Mouse (Mus musculus): ENCODE measurements around the gene Osgin1. TPM values are rescaled to one million over a fixed set of nuclear protein-coding genes. Genes with fewer than 3 reads are reported as not detected.

Gene Osgin1
- 13.3 and 13.6 TPM in 2 replicates for polyA plus RNA-seq (2016; fragmentation: Nextera tagmentation; extraction: Ambion mirVana)

DNA sequence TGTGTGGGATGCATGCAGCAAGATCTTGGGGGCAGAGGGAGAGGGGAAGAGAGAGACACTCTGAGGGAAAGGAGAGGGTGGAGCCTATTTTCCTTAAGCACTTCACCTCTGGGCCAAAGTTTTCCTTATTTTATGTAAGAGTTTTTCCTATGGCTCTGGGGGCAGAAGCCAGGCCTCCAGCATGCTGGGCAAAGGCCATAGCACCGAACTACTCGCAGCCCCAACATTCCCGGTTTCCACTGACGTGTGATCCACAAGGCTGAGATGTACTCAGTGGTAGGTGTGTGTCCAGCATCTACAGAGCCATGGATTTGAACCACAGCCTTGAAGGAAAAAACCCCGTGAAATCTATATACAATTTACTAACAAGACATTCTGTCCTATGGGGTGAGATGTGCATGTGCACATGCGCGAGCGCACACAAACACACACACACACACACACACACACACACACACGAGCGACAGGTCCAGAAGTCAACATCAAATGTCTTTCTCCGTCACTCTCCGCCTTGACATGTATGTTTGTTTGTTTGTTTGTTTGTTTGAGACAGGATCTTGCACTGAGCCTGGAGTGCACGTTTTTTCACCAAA, at the start of gene Osgin1:
Osgin1 (plus strand) TSS at position 543 of the 593 bp plus-strand sequence.
- Histone ChIP-seq H3K4me3 (no peak within 1 kb of the TSS), H3K36me3 (no peaks in the 10 kb centered on the region), H3K9ac (no peak within 1 kb of the TSS), H3K9me3 (replicated peaks) (no peaks in the 10 kb centered on the region), H3K27me3 (replicated peaks) (no peaks in the 10 kb centered on the region), H3K27ac (peak within 1 kb of the TSS; percentile 62), H3K4me2 (no peak within 1 kb of the TSS), H3K4me1 (peaks cover 36% of the 10 kb centered on the region)
- ATAC-seq: no peak
- WGBS (ENCODE audit: insufficient replicate concordance): 75% methylated on average over 13 of the region's 13 CpGs

DNA sequence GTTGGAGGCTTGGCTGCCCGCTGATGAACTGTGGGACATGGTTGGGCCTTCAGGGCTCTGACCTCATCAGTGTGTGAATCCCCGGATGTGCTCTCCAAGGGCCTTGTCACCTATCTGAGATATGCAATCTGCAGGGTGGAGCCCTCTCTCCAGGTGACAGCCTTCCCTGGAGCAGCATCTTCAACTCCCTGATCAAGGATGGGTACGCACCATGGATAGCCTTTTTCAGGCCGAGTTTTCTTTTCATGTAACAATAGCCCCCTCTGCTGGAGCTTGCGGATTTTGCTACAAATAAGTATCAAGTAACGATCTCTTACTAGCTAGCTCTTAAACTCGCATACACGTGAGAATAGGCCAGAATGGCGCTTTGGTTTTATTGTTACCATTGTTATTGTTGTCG, 49.4 kb upstream of the Osgin1 start:
- ATAC-seq: no peak
- Histone ChIP-seq H3K4me3 (no peak overlapping the region), H3K4me1 (no peaks in the 10 kb centered on the region), H3K4me2 (no peak overlapping the region), H3K9me3 (replicated peaks) (no peaks in the 10 kb centered on the region), H3K9ac (no peak overlapping the region), H3K27ac (no peak overlapping the region), H3K36me3 (no peaks in the 10 kb centered on the region), H3K27me3 (replicated peaks) (no peaks in the 10 kb centered on the region)
- 20% methylated on average over 10 of the region's 10 CpGs for whole genome bisulfite sequencing (ENCODE audit: insufficient replicate concordance)

DNA sequence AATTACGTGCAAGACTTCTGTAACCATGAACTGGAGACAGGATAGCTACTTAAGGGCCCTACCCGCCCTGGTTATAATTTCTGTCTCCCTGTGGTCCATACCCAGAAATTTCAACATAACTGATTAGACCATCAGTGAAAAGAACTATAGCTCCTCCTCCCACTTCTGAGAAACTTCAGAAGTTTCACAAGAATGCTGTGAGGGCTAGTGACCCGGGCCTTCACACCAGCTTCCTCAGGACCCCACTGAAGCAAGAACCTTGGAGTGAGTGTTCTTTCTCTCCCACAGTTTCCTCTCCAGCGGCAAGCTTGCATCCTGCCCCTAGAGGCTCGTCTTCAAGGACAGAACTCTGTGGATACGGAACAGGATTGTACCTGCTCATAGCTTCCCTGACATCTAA, 48.1 kb upstream of the Osgin1 start:
- Histone ChIP-seq H3K4me2 (no peak overlapping the region), H3K4me3 (no peak overlapping the region), H3K27me3 (replicated peaks) (no peaks in the 10 kb centered on the region), H3K4me1 (no peaks in the 10 kb centered on the region), H3K36me3 (no peaks in the 10 kb centered on the region), H3K9me3 (replicated peaks) (no peaks in the 10 kb centered on the region), H3K27ac (no peak overlapping the region), H3K9ac (no peak overlapping the region)
- no peak for ATAC-seq
- WGBS (ENCODE audit: insufficient replicate concordance): 53% methylated on average over 6 of the region's 6 CpGs

DNA sequence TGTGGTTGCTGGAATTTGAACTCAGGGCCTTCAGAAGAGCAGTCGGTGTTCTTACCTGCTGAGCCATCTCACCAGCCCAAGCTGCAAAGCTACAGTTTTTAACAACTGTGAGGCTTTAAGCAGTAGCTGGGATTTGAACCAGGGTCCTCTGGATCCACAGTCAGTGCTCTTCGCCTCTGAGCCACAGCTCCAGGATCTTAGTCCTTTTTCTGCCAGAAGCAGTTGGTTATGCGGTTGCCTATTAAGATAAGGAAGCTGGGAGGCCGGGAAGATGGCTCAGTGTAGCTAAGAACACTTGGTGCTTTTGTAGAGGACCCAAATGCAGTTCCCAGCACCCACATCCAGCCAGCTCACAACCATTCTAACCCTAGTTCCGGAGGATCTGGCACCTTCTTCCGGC, 46.9 kb upstream of the Osgin1 start:
- no peaks in the 10 kb centered on the region for H3K27me3 ChIP-seq (replicated peaks)
- H3K4me2 ChIP-seq: no peak overlapping the region
- ATAC-seq: no peak
- H3K4me3 ChIP-seq: no peak overlapping the region
- WGBS (ENCODE audit: insufficient replicate concordance): 60% methylated on average over 6 of the region's 6 CpGs
- H3K9ac ChIP-seq: no peak overlapping the region
- H3K27ac ChIP-seq: no peak overlapping the region
- no peaks in the 10 kb centered on the region for H3K4me1 ChIP-seq
- H3K36me3 ChIP-seq: no peaks in the 10 kb centered on the region
- no peaks in the 10 kb centered on the region for H3K9me3 ChIP-seq (replicated peaks)

DNA sequence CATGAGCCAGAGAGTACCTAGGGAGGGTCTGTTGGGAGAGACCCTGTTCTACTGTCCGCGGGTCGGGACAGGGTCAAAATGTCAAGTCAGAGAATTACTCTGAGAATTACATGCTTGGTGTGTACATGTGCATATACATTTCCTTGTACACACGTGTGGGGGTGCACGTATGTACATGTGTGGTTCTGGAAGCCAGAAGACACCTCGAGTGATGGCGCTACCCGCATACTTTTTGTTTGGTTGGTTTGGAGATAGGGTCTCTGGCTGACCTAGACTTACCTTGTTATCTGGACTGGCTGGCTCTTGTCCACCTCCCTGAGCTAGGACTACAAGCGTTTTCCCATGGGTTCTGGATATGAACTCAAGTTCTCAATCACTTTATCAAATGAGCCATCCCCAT, 39.8 kb upstream of the Osgin1 start:
- Histone ChIP-seq H3K4me2 (peak overlapping the region; percentile 100), H3K27me3 (replicated peaks) (no peaks in the 10 kb centered on the region), H3K4me3 (peak overlapping the region; percentile 85), H3K4me1 (peaks cover 26% of the 10 kb centered on the region), H3K9ac (peak overlapping the region; percentile 91), H3K27ac (no peak overlapping the region), H3K9me3 (replicated peaks) (no peaks in the 10 kb centered on the region), H3K36me3 (peaks cover 4% of the 10 kb centered on the region; the same call in 1 of the 2 replicates)
- peak; percentile 11; the same call in 1 of the 2 replicates for ATAC-seq
- WGBS (ENCODE audit: insufficient replicate concordance): 65% methylated on average over 9 of the region's 9 CpGs

DNA sequence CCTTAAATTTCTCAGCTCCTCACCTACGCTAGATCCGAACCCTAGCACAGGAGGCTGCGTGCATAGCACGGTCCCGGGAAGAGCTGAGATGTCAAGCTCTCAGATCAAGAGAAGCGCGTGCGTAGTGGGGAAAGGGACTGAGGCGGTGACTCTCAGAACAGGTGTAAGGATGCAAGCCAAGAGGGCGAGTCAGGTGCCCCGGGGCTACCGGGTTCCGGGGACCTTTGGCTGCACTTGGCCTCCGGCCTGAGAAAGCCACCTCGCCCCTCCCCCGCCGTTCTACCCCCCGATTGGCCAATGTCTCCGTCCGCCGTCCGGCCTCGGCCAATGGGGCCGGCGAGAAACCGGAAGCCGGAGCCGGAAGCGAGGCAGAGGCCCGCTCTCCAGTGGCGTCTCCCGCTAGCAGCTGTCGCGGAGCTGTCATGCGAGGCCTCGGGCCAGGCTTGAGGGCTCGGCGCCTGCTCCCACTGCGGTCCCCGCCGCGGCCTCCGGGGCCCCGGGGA, 39.3 kb upstream of the Osgin1 start, which contains the start of gene Mlycd:
Mlycd (plus strand) TSS at position 355 of the 503 bp plus-strand sequence.
- peaks cover 4% of the 10 kb centered on the region; the same call in 1 of the 2 replicates for H3K36me3 ChIP-seq
- WGBS (ENCODE audit: insufficient replicate concordance): 5% methylated on average over 44 of the region's 44 CpGs
- H3K4me2 ChIP-seq: peak within 1 kb of the TSS; percentile 100
- H3K9me3 ChIP-seq (replicated peaks): no peaks in the 10 kb centered on the region
- H3K27me3 ChIP-seq (replicated peaks): no peaks in the 10 kb centered on the region
- peaks cover 26% of the 10 kb centered on the region for H3K4me1 ChIP-seq
- peak; percentile 93 for ATAC-seq
- peak within 1 kb of the TSS; percentile 91 for H3K9ac ChIP-seq
- H3K4me3 ChIP-seq: peak within 1 kb of the TSS; percentile 85
- H3K27ac ChIP-seq: peak within 1 kb of the TSS; percentile 75

DNA sequence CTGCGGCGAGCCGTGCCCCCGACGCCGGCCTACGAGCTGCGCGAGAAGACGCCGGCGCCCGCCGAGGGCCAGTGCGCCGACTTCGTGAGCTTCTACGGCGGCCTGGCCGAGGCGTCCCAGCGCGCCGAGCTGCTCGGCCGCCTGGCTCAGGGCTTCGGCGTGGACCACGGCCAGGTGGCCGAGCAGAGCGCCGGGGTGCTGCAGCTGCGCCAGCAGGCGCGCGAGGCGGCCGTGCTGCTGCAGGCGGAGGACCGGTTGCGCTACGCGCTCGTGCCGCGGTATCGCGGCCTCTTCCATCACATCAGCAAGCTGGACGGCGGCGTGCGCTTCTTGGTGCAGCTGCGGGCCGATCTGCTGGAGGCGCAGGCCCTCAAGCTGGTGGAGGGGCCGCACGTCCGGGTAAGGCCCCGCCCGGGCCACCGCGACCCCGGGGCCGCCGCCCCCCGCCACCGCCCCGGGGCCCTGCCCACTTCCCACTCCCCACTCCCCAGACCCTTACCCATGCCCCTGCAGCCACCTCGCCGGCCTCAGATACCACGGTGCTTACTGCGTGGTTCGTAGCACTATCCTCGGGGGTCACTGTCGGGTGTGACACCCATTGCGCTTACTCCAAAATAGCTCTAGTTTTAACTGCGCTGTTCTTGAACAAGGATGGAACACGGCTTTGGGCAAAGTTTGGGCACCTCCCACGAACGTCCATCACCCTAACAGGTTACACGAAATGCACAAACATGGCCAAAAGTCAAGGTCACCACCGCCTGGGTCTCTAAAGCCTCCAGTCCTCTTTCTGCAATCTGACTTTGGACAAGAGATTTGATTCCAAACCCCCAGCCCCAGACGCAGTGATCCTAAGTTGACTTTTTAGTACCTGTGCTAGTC, 38.6 kb upstream of the Osgin1 start:
- WGBS (ENCODE audit: insufficient replicate concordance): 6% methylated on average over 72 of the region's 83 CpGs
- peaks cover 4% of the 10 kb centered on the region; the same call in 1 of the 2 replicates for H3K36me3 ChIP-seq
- H3K27me3 ChIP-seq (replicated peaks): no peaks in the 10 kb centered on the region
- peak overlapping the region; percentile 91 for H3K9ac ChIP-seq
- H3K4me1 ChIP-seq: peaks cover 26% of the 10 kb centered on the region
- peak overlapping the region; percentile 85 for H3K4me3 ChIP-seq
- peak overlapping the region; percentile 75 for H3K27ac ChIP-seq
- peak overlapping the region; percentile 100 for H3K4me2 ChIP-seq
- no peaks in the 10 kb centered on the region for H3K9me3 ChIP-seq (replicated peaks)
- peak; percentile 51 for ATAC-seq

DNA sequence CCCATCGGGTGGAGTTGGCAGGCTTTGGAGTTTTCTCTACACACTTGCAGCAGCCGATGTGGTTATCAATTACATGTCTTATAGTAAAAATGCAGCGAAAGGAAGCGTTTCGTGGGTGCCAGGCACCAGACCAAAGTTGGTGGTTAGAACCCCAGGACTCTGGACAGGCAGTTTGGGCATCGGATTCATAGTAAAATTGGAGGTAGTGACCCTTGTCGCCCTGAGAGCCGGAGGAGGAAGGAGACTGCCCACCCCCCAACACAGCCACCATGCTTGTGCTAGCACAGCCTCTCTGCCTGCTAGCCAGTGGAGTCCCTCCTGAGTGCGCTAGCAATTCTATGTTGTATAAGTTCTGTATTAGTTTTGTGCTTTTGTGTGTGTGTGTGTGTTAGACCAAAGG, 35.4 kb upstream of the Osgin1 start:
- WGBS (ENCODE audit: insufficient replicate concordance): 75% methylated on average over 9 of the region's 9 CpGs
- Histone ChIP-seq H3K36me3 (peaks cover 7% of the 10 kb centered on the region), H3K9me3 (replicated peaks) (no peaks in the 10 kb centered on the region), H3K27ac (no peak overlapping the region), H3K4me2 (no peak overlapping the region), H3K27me3 (replicated peaks) (no peaks in the 10 kb centered on the region), H3K4me3 (no peak overlapping the region), H3K4me1 (peaks cover 26% of the 10 kb centered on the region), H3K9ac (no peak overlapping the region)
- no peak for ATAC-seq

DNA sequence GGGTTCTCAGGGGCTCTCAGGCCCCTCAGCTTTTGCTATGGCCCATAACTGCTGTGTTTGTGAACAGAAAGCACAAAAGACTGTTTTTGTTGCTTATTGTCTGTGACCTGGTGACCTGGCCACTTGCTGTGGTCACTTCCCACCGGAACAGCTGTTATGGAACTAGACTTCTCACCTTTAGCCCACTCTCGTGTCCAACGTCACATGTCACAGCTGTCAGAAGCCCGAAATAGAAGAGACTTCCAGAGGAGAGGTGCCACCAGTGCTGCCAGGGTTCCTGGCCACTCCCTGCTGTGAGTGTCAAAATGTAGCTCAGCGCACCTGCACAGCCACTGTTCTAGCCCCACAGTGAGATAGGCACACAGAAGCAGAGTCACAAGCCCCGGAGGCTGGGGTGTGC, 34.7 kb upstream of the Osgin1 start:
- H3K27me3 ChIP-seq (replicated peaks): no peaks in the 10 kb centered on the region
- peaks cover 22% of the 10 kb centered on the region for H3K4me1 ChIP-seq
- H3K9ac ChIP-seq: no peak overlapping the region
- H3K9me3 ChIP-seq (replicated peaks): no peaks in the 10 kb centered on the region
- H3K4me2 ChIP-seq: no peak overlapping the region
- H3K27ac ChIP-seq: no peak overlapping the region
- 66% methylated on average over 6 of the region's 6 CpGs for WGBS (ENCODE audit: insufficient replicate concordance)
- no peak for ATAC-seq
- no peak overlapping the region for H3K4me3 ChIP-seq
- peaks cover 12% of the 10 kb centered on the region for H3K36me3 ChIP-seq

DNA sequence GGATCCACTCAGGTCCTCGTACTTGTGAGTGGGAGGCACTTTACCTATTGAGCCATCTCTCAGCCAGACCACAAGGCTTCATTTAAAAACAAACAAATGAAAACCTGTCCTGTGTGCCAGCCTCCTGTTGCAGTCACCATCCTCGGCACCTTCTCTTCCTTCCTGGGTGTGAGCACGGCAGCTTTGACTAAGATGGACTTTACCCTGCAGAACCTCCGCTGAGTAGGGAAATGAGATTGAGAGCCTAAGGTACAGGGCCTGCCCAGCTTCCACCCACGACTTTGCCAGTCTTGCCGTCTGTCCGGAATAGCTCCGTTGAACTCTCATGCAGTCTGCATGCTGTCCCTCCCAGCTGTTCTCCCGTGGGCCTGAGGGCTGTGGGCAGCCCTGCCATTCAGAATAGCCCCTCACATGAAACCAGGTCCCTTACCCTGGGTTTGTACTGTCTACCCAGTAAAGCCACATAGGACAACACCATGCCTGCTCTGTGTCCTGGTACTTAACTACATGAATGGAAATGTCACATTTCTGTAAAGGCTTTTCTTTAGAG, 33.7 kb upstream of the Osgin1 start:
- no peak overlapping the region for H3K4me2 ChIP-seq
- ATAC-seq: no peak
- no peaks in the 10 kb centered on the region for H3K9me3 ChIP-seq (replicated peaks)
- no peak overlapping the region for H3K4me3 ChIP-seq
- 66% methylated on average over 9 of the region's 9 CpGs for WGBS (ENCODE audit: insufficient replicate concordance)
- no peak overlapping the region for H3K27ac ChIP-seq
- H3K27me3 ChIP-seq (replicated peaks): no peaks in the 10 kb centered on the region
- H3K36me3 ChIP-seq: peaks cover 22% of the 10 kb centered on the region
- no peak overlapping the region for H3K9ac ChIP-seq
- peaks cover 13% of the 10 kb centered on the region for H3K4me1 ChIP-seq

DNA sequence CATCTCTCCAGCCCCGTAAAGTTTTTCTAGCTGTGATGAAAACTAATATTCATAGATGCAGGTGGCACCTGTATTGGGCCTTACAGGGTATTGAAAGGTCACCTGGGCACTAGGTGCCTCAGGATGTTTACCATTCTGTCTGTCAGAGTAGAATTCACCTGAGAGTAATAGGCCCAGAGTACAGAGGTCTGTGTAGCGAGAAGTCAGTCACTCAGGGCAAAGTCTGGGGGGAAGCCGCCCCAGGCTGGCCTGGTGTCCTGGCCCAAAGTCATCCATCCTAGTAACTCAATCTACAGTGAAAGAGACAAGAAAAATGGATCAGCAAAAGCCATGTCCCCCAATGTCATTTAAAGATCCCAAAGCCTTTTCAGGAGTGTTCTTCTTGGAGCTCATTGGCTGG, 33.0 kb upstream of the Osgin1 start:
- H3K27ac ChIP-seq: no peak overlapping the region
- no peak for ATAC-seq

DNA sequence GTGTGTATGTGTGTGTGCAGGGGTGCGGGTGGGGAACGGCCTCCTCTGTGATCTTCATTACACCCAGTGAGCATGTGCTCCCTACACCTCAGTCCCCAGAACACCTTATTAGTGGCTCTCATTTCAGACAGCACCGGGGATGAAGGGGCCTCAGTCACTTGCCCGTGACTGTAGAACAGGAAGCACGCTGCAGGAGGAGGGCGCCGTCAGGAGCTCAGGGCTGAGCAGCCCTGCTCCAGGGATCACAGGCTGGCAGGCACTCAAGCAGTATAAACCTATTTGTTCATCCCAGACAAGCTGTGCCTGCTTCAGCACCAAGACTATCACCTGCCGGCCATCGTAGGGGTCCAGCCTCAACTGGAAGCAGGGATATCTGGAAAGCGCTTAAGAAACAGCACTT, 30.0 kb upstream of the Osgin1 start:
- no peaks in the 10 kb centered on the region for H3K27me3 ChIP-seq (replicated peaks)
- no peaks in the 10 kb centered on the region for H3K4me1 ChIP-seq
- H3K36me3 ChIP-seq: peaks cover 38% of the 10 kb centered on the region
- no peak overlapping the region for H3K4me2 ChIP-seq
- WGBS (ENCODE audit: insufficient replicate concordance): 58% methylated on average over 10 of the region's 10 CpGs
- H3K27ac ChIP-seq: no peak overlapping the region
- no peak overlapping the region for H3K4me3 ChIP-seq
- no peaks in the 10 kb centered on the region for H3K9me3 ChIP-seq (replicated peaks)
- no peak overlapping the region for H3K9ac ChIP-seq
- no peak for ATAC-seq

More for the DNA sequence above, 33.0 kb upstream of the Osgin1 start:
- Histone ChIP-seq H3K9me3 (replicated peaks) (no peaks in the 10 kb centered on the region), H3K4me3 (no peak overlapping the region), H3K36me3 (peaks cover 24% of the 10 kb centered on the region), H3K4me1 (peaks cover 7% of the 10 kb centered on the region; the same call in 1 of the 2 replicates), H3K27me3 (replicated peaks) (no peaks in the 10 kb centered on the region), H3K4me2 (no peak overlapping the region), H3K9ac (no peak overlapping the region)
- WGBS (ENCODE audit: insufficient replicate concordance): 72% methylated on average over 3 of the region's 3 CpGs

Measured in liver, embryonic 12.5 days (tissue).